Mouse (Mus musculus) MEL (cell line): ENCODE measurements around the gene Immp2l. TPM values are rescaled to one million over a fixed set of nuclear protein-coding genes. Genes with fewer than 3 reads are reported as not detected.

Source experiments
- DNase-seq: peaks from one replicate; pipeline ENCODE4 v3.0.0; 2011; ENCODE audit warnings: low read depth, low spot score
- H3K27ac ChIP-seq: 2 replicates; pipeline ENCODE4 v1.5.1; 2012; ENCODE audit warnings: low read depth, mild to moderate bottlenecking, control low read depth, low read length, moderate library complexity; ENCODE audit not compliant: control insufficient read depth
- H3K27me3 ChIP-seq, 2 experiments: fragments of 150-350 bp in 1 of 2; sonication (generic) in 1 of 2; 2 replicates each; pipeline ENCODE4 v1.6.1; 2012; ENCODE audit warnings: low read length in 2 of 2, mild to moderate bottlenecking in 2 of 2, improper control_type of control experiment in 1 of 2, moderate library complexity in 1 of 2; ENCODE audit not compliant: insufficient read depth in 2 of 2, control insufficient read depth in 1 of 2
- H3K36me3 ChIP-seq, 2 experiments: 2 replicates each; pipeline ENCODE4 v1.6.1; 2012 to 2014; ENCODE audit warnings: low read length in 2 of 2, improper control_type of control experiment in 1 of 2, inconsistent platforms in 1 of 2, mild to moderate bottlenecking in 1 of 2; ENCODE audit not compliant: insufficient read depth in 2 of 2, control insufficient read depth in 1 of 2
- H3K4me1 ChIP-seq, 2 experiments: fragments of 150-350 bp in 1 of 2; sonication (generic) in 1 of 2; 2 replicates each; pipeline ENCODE4 v1.6.1; 2012; ENCODE audit warnings: low read length in 2 of 2, improper control_type of control experiment in 1 of 2, mild to moderate bottlenecking in 1 of 2; ENCODE audit not compliant: insufficient read depth in 2 of 2, control insufficient read depth in 1 of 2
- H3K4me3 ChIP-seq, 2 experiments: fragments of 150-350 bp in 1 of 2; sonication (generic) in 1 of 2; 2 replicates each; pipeline ENCODE4 v1.5.1; 2012; ENCODE audit warnings: low read depth in 2 of 2, low read length in 2 of 2, mild to moderate bottlenecking in 2 of 2, moderate library complexity in 2 of 2, control low read depth in 1 of 2, improper control_type of control experiment in 1 of 2; ENCODE audit not compliant: control insufficient read depth in 1 of 2, insufficient read depth in 1 of 2
- H3K79me2 ChIP-seq: 2 replicates; pipeline ENCODE4 v1.6.1; 2012; ENCODE audit warnings: mild to moderate bottlenecking, low read length, moderate library complexity; ENCODE audit not compliant: control insufficient read depth, poor library complexity, insufficient read depth
- H3K9ac ChIP-seq: 2 replicates; pipeline ENCODE4 v1.6.1; 2012; ENCODE audit warnings: low read depth, mild to moderate bottlenecking, control low read depth, low read length, moderate library complexity; ENCODE audit not compliant: control insufficient read depth, poor library complexity, severe bottlenecking
- H3K9me3 ChIP-seq: fragments of 150-350 bp; sonication (generic); replicated peaks from 2 replicates; pipeline ENCODE4 v1.6.1; 2012; ENCODE audit warnings: mild to moderate bottlenecking, low read length, improper control_type of control experiment, moderate library complexity; ENCODE audit not compliant: insufficient read depth
- BHLHE40 ChIP-seq: IDR thresholded peaks from 2 replicates; pipeline ENCODE4 v1.6.1; 2012; ENCODE audit warnings: low read depth, mild to moderate bottlenecking, inconsistent platforms, low read length, improper control_type of control experiment, borderline replicate concordance
- CHD2 ChIP-seq: IDR thresholded peaks from 2 replicates; pipeline ENCODE4 v1.6.1; 2011; ENCODE audit warnings: low read length, improper control_type of control experiment
- E2F4 ChIP-seq: IDR thresholded peaks from 2 replicates; pipeline ENCODE4 v1.6.1; 2011; ENCODE audit warnings: low read depth, low read length, improper control_type of control experiment, borderline replicate concordance
- ELF1 ChIP-seq: IDR thresholded peaks from 2 replicates; pipeline ENCODE4 v1.6.1; 2014; ENCODE audit warnings: low read depth, mild to moderate bottlenecking, inconsistent platforms, low read length, improper control_type of control experiment, moderate library complexity
- EP300 ChIP-seq, 2 experiments: IDR thresholded peaks; 2 replicates each; pipeline ENCODE4 v1.6.1; 2011; ENCODE audit warnings: improper control_type of control experiment in 2 of 2, low read length in 2 of 2, low read depth in 1 of 2, mild to moderate bottlenecking in 1 of 2
- ETS1 ChIP-seq: IDR thresholded peaks from 2 replicates; pipeline ENCODE4 v1.6.1; 2012; ENCODE audit warnings: low read depth, mild to moderate bottlenecking, inconsistent platforms, low read length, improper control_type of control experiment, moderate library complexity
- MAFK ChIP-seq: IDR thresholded peaks from 2 replicates; pipeline ENCODE4 v1.6.1; 2011; ENCODE audit warnings: low read depth, mild to moderate bottlenecking, low read length, improper control_type of control experiment, borderline replicate concordance
- MYB ChIP-seq: IDR thresholded peaks from 2 replicates; pipeline ENCODE4 v1.6.1; 2011; ENCODE audit warnings: mild to moderate bottlenecking, low read depth, low read length, improper control_type of control experiment
- NRF1 ChIP-seq: IDR thresholded peaks from 2 replicates; pipeline ENCODE4 v1.6.1; 2014; ENCODE audit warnings: low read depth, mild to moderate bottlenecking, inconsistent platforms, low read length, improper control_type of control experiment, moderate library complexity; ENCODE audit not compliant: poor library complexity, insufficient read depth, severe bottlenecking
- POLR2AphosphoS2 ChIP-seq: IDR thresholded peaks from 2 replicates; pipeline ENCODE4 v1.6.1; 2011; ENCODE audit warnings: low read length, improper control_type of control experiment
- TBP ChIP-seq: IDR thresholded peaks from 2 replicates; pipeline ENCODE4 v1.8.0; 2011; ENCODE audit warnings: low read depth, low read length, improper control_type of control experiment
- TCF12 ChIP-seq: IDR thresholded peaks from 2 replicates; pipeline ENCODE4 v1.6.1; 2014; ENCODE audit warnings: low read depth, mild to moderate bottlenecking, inconsistent platforms, low read length, improper control_type of control experiment, moderate library complexity
- USF1 ChIP-seq: IDR thresholded peaks from 2 replicates; pipeline ENCODE4 v1.6.1; 2014; ENCODE audit warnings: low read depth, mild to moderate bottlenecking, inconsistent platforms, low read length, improper control_type of control experiment, moderate library complexity
- ZKSCAN1 ChIP-seq: IDR thresholded peaks from 2 replicates; pipeline ENCODE4 v1.6.1; 2012; ENCODE audit warnings: low read depth, mild to moderate bottlenecking, inconsistent platforms, low read length, improper control_type of control experiment, moderate library complexity
- polyA plus RNA-seq, 2 experiments: library from polyadenylated mRNA; stranded (reverse) in 1 of 2; unstranded in 1 of 2; fragments of >175 nt in 1 of 2; fragments of >200 nt in 1 of 2; gene quantifications; 2 replicates each; pipeline versions ENCODE4 v1.2.1 to v1.2.4; 2012; ENCODE audit warnings: low replicate concordance in 2 of 2, low read depth in 1 of 2; ENCODE audit not compliant: insufficient read length in 2 of 2, insufficient read depth in 1 of 2, missing spikeins in 1 of 2
- total RNA-seq: library from RNA; depleted of rRNA; stranded (reverse); fragments of 300-350 nt; gene quantifications from 2 replicates; pipeline ENCODE4 v1.2.3, GENCODE M21; 2012

Immp2l gene
- total and polyA plus RNA-seq, 3 experiments = 4.0 to 5.0 TPM; not detected in 1

GRCm38 (mm10) chr12:41024512-41024911 lies 622 bp downstream of the Immp2l start:
- Histone ChIP-seq H3K9me3 (no peaks in the 10 kb centered on the region), H3K27ac (peak overlapping the region; percentile 40), H3K27me3 (no peaks in the 10 kb centered on the region), H3K9ac (peak overlapping the region; percentile 80), H3K4me1 (peaks cover 0 to 5% of the 10 kb centered on the region in 2 experiments; a peak in 2 of 4 replicates), H3K4me3 (peak overlapping the region; percentile 69 to 91), H3K36me3 (peaks cover 0 to 6% of the 10 kb centered on the region in 2 experiments; a peak in 2 of 4 replicates), H3K79me2 (no peaks in the 10 kb centered on the region; the same call in 1 of the 2 replicates)
- TF ChIP-seq CHD2 = no peak
- no peak for TF ChIP-seq NRF1
- no peak for TF ChIP-seq TBP
- no peak for TF ChIP-seq MAFK
- no peak for TF ChIP-seq ZKSCAN1
- no peak for TF ChIP-seq MYB
- no peak for TF ChIP-seq E2F4
- TF ChIP-seq BHLHE40 = no peak
- no peak for DNase-seq

- peaks cover 0 to 6% of the 10 kb centered on the region in 2 experiments; a peak in 2 of 4 replicates for H3K36me3 ChIP-seq
- TF ChIP-seq TCF12 (no peak), ETS1 (no peak), EP300 (IDR thresholded peaks at IDR 0.05; ENCODE audit: low read depth in 1 of 2, low read length in 2 of 2) (no peak), POLR2AphosphoS2 (no peak), CHD2 (no peak), USF1 (no peak)
- no peaks in the 10 kb centered on the region for H3K9me3 ChIP-seq
- no peak for DNase-seq
- H3K27ac ChIP-seq = no peak overlapping the region
- H3K4me3 ChIP-seq = no peak overlapping the region
- H3K79me2 ChIP-seq = no peaks in the 10 kb centered on the region; the same call in 1 of the 2 replicates
- H3K9ac ChIP-seq = no peak overlapping the region
- no peaks in the 10 kb centered on the region for H3K27me3 ChIP-seq
- peaks cover 0 to 5% of the 10 kb centered on the region in 2 experiments; a peak in 2 of 4 replicates for H3K4me1 ChIP-seq
Measured at GRCm38 (mm10) chr12:41027485-41027884, 3.6 kb downstream of the Immp2l start.

- no peaks in the 10 kb centered on the region; a peak in 1 of 4 replicates for H3K4me1 ChIP-seq
- H3K36me3 ChIP-seq = no peaks in the 10 kb centered on the region
- H3K79me2 ChIP-seq = no peaks in the 10 kb centered on the region
- no peak overlapping the region for H3K4me3 ChIP-seq
- no peak overlapping the region for H3K27ac ChIP-seq
- H3K9me3 ChIP-seq = no peaks in the 10 kb centered on the region
- DNase-seq = no peak
- no peak overlapping the region for H3K9ac ChIP-seq
- H3K27me3 ChIP-seq = no peaks in the 10 kb centered on the region
- TF ChIP-seq ELF1 (no peak), EP300 (IDR thresholded peaks at IDR 0.05; ENCODE audit: low read depth in 1 of 2, low read length in 2 of 2) (no peak)
Measured at GRCm38 (mm10) chr12:41031119-41031518, 7.2 kb downstream of the Immp2l start.
